Mouse (Mus musculus) layer of hippocampus, adult 2 months (tissue): ENCODE results near the gene Tmem242. TPM values are rescaled to one million over a fixed set of nuclear protein-coding genes. Genes with fewer than 3 reads are reported as not detected.
A peak's percentile ranks its signal among the peaks of the same experiment; 100 is the strongest.
"Not testable (repeated sequence)": the region's sequence is repeated elsewhere in the genome, so short reads cannot be mapped to it uniquely, and the experiment has no call there.

Source experiments
- DNase-seq, 2 experiments: peaks; one replicate each; pipeline ENCODE4 v3.0.0; 2022; ENCODE audit warnings: low spot score in 2 of 2
- H3K27ac ChIP-seq: fragments of 200-600 bp; 2 replicates; pipeline ENCODE4 v1.8.1; 2022
- H3K4me3 ChIP-seq: fragments of 200-600 bp; 2 replicates; pipeline ENCODE4 v1.8.1; 2022; ENCODE audit warnings: mild to moderate bottlenecking
- CTCF ChIP-seq: fragments of 200-600 bp; conservative IDR thresholded peaks from 2 replicates; pipeline ENCODE4 v1.8.1; 2022; ENCODE audit warnings: antibody characterized with exemption, mild to moderate bottlenecking, moderate library complexity
- long read RNA-seq, 2 experiments: library from polyadenylated mRNA; stranded (forward); transcript quantifications; one replicate each; pipeline ENCODE4 v2.0.0; 2021; ENCODE audit warnings: borderline mapping rate in 2 of 2
- total RNA-seq, 2 experiments: library from RNA; stranded (reverse); gene quantifications; 2 replicates each; pipeline ENCODE4 v1.2.3; 2021

Tmem242 gene
- total RNA-seq, result 10 to 100 TPM; 75.2 to 77.0 TPM
- long read RNA-seq, experiment 1, transcript Tmem242-201 (4 exons, 948 nt), result major isoform, 22 of 28 reads
- long read RNA-seq, experiment 1, partial matches to known transcripts, result 5 of 28 reads
- long read RNA-seq, experiment 1, other reads (novel, unspliced or antisense), result 1 of 28 reads
- long read RNA-seq, experiment 2, transcript Tmem242-201 (4 exons, 948 nt), result major isoform, 40 of 63 reads
- long read RNA-seq, experiment 2, partial matches to known transcripts, result 0 of 63 reads
- long read RNA-seq, experiment 2, other reads (novel, unspliced or antisense), result 20 of 63 reads

DNA sequence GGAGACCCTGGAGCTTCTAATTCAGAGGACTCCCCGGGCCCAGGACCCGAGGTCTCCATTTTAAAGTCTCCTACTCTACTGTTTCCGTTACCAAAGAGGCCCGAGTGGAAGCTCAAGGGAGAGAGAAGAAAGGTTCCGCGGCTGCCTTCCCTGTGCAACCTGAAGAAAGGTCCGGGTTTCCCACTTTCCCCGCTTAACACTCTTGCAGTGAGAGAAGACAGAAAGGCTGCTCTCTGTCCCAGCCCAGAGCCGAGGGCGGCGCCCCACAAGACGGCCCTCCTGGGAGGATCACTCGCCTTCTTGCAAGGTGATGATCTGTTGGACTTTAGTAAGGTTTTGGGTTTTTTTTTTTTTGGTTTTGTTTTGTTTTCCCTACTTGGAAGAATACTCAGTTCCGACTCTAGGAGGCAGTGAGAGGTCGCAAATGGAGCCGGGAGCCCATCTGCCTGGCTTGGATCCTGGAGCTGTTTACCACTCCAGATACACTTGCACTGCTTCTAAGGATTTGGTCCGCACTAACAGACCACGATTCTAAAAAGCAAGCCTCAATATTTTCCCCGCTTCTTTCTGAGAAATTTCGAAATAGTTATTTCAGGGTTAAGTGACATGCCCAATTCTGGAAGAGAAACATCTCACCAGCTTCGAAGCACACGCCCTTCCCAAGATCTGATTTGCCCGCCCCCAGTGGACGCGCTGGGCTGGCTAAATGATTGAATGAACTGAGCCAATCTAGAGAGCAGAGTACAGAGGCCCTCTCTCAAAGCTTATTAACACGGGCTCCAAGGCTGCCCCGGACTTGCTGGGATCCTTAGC lies at the start of gene Tmem242:
TSS of gene Tmem242 (minus strand) at position 101 of the 813 bp plus-strand sequence.
- Histone ChIP-seq H3K27ac (peak within 1 kb of the TSS; percentile 97), H3K4me3 (peak within 1 kb of the TSS; percentile 88)
- peak; percentile 85 for TF ChIP-seq CTCF
- peak; percentile 86 to 93 for DNase-seq

DNA sequence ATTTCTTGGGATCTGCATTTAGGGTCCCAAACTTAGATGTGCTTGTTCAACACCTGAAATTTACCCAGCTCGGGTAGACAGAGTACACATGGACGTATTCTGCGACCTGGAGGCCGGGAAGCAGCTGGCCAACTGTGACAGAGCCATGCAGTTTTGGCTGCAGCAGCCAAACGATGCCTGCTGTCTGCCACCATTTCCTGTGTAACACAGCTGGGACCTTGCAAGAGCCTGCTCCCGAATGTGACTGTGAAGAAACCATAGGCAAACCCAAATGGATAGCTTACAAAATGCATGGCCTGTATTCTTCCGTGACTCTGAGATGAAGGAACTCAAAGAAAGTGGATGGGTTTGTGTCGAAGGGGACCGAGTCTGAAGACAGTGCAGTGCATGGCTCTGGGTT lies 48.1 kb upstream of the Tmem242 start:
- no peak for DNase-seq
- Histone ChIP-seq H3K4me3 (no peak overlapping the region), H3K27ac (no peak overlapping the region)
- no peak for TF ChIP-seq CTCF

- H3K4me3 ChIP-seq, result no peak overlapping the region
- no peak overlapping the region for H3K27ac ChIP-seq
- no peak for DNase-seq
- TF ChIP-seq CTCF, result no peak
These were observed 44.6 kb upstream of the Tmem242 start for GRCm38 (mm10) chr17:5484663-5485062.

DNA sequence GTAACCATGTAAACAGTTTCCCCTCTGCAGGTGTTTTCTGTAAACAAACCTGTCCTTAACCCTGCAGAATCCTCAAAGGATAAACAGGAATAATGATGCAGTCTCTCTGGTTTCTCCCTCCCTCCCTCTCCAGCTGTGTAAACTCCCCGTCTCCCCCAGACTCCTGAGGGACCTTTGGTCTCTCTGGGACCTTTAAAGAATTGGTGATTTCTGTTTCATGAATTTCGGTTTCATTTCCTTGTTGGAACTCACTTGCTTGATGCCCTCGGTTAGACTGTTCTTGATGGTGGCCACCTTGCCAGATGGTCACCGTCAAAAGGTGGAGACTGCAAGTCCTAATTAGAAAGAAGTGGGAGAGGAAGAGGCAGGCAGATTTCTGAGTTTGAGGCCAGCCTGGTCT lies 43.4 kb upstream of the Tmem242 start:
- no peak for DNase-seq
- Histone ChIP-seq H3K27ac (no peak overlapping the region), H3K4me3 (no peak overlapping the region)
- no peak for TF ChIP-seq CTCF

DNA sequence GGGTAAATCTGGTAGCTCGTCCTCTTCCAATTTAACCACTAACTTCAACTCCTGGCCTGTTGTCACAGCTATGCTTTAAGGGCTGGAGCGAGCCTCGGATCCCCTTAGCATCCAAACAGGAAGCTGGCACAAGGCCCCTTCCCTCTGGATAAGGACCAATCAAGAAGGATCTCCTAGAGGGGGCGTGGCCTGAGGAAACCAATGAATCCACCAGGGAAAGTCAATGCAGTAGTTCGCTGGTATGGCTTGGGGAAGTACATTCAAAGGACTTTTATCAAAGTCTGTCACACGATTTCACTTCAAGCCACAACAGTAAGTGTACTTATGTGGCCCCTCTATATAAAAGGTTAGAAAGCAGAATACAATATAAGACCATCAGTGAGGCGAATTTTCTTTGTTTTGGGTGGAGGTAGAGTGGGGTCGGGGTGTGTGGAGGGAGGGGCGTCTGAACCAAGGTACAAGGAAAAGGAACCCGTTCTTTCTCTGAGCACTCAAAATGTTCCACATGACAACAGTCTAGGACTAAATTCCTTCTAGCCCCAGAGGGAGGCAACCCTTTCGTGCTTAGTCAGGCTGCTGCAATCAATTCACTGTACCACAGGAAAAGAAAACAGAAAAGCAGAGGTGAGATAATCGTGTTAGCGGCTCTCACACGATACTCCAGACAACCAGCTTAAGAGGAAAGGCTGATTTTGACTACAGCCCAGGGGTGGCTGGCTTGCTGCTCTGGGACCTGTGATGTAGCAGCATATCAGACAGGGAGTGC lies 36.1 kb upstream of the Tmem242 start:
- no peak overlapping the region for H3K27ac ChIP-seq
- no peak for DNase-seq
- H3K4me3 ChIP-seq, result no peak overlapping the region
- no peak for TF ChIP-seq CTCF

DNA sequence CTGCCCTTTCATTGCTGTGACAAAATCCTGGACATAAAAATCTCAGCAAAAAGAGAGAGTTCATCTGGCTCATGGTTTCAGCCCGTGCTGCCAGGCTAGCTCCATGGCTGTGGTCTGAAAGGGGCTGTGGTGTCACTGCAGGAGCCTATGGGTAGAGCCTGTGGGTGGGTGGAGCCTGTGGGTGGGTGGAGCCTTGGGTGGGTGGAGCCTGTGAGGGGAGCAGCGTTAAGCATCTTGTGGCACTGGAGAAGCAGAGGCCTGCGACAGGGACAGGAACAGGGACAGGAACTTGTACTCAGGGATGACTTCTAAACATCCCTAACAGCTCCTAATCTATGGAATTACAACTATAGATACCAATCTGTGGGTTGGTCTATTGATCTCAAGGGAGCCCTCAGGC lies 32.2 kb upstream of the Tmem242 start:
- Histone ChIP-seq H3K27ac (no peak overlapping the region), H3K4me3 (no peak overlapping the region)
- no peak for DNase-seq
- TF ChIP-seq CTCF, result no peak

DNA sequence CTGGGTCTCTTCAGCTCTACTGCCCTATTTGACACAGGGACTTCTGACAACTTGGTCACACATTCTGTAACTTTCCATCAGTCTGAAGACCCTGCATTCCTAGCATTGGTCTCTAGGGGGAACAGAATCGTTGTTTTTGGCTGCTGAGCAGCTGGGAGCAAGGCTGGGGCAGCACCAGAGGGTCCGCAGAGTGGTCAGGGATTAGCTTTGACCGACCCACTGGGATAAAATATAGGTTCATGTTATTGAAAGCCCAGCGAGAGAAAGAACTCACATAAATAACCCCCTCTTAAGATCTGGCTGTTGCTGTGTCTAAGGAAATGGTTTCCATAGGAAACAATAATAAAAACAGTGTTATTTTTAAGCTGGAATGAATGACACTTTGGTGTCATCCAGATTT lies 27.1 kb upstream of the Tmem242 start:
- DNase-seq, result no peak
- peak; percentile 31; the same call in 1 of the 2 replicates for TF ChIP-seq CTCF
- no peak overlapping the region for H3K27ac ChIP-seq
- no peak overlapping the region for H3K4me3 ChIP-seq

GRCm38 (mm10) chr17:5466736-5467135 lies 26.7 kb upstream of the Tmem242 start:
- Histone ChIP-seq H3K27ac (no peak overlapping the region), H3K4me3 (no peak overlapping the region)
- no peak for DNase-seq
- TF ChIP-seq CTCF, result no peak

GRCm38 (mm10) chr17:5463912-5464311 lies 23.9 kb upstream of the Tmem242 start:
- Histone ChIP-seq H3K27ac (no peak overlapping the region), H3K4me3 (no peak overlapping the region)
- no peak for TF ChIP-seq CTCF
- DNase-seq, result no peak

- DNase-seq, result no peak
- no peak for TF ChIP-seq CTCF
These were observed 13.6 kb upstream of the Tmem242 start for GRCm38 (mm10) chr17:5453657-5454056.

GRCm38 (mm10) chr17:5443751-5444150 lies 3.7 kb upstream of the Tmem242 start:
- no peak for TF ChIP-seq CTCF
- no peak overlapping the region for H3K4me3 ChIP-seq
- H3K27ac ChIP-seq, result no peak overlapping the region
- no peak for DNase-seq

More at GRCm38 (mm10) chr17:5453657-5454056, 13.6 kb upstream of the Tmem242 start:
- Histone ChIP-seq H3K27ac (no peak overlapping the region), H3K4me3 (no peak overlapping the region)

GRCm38 (mm10) chr17:5443260-5443659 lies 3.2 kb upstream of the Tmem242 start:
- no peak overlapping the region for H3K27ac ChIP-seq
- no peak for TF ChIP-seq CTCF
- no peak overlapping the region for H3K4me3 ChIP-seq
- DNase-seq, result no peak

- H3K4me3 ChIP-seq, DNase-seq, H3K27ac ChIP-seq: not testable (repeated sequence)
These were observed 2.3 kb upstream of the Tmem242 start for GRCm38 (mm10) chr17:5442403-5442802.
